16 mouse cellular contexts compared by ENCODE assay signal in genomic region chr12:117806007-117806451, GRCm38 (mm10). TPM values are rescaled to one million over a fixed set of nuclear protein-coding genes. Genes with fewer than 3 reads are reported as not detected.
A peak's percentile ranks its signal among the peaks of the same experiment; 100 is the strongest.
DNase-seq lines count a peak whose midpoint lies in the region; ATAC-seq and TF ChIP-seq lines count a peak whose summit lies in the region.
"Had no signal": no experiment of that assay in that cellular context is flagged by ENCODE, and none has a peak within 500 bp of the region (broad histone marks: within the 10 kb centered on the region; RNA-seq: fewer than 3 reads in every experiment).

No protein-coding gene starts in this region.

- H3K9ac ChIP-seq in forebrain, embryonic 15.5 days (replicated peaks) = 0 out of 2 replicates have a peak overlapping the region, but pooled peaks have one; percentile 3
- no peak overlapping the region for H3K9ac ChIP-seq in midbrain, postnatal 0 days (replicated peaks; ENCODE audit: low read length, poor library complexity, severe bottlenecking)
- H3K9ac ChIP-seq: lung, embryonic 15.5 days had no signal

- DNase-seq in embryo, embryonic 10 days (ENCODE audit: low spot score) = peak; percentile 48
- no peak for DNase-seq in embryo, embryonic 9.5 days (ENCODE audit: extremely low spot score)
- peak; percentile 71 for DNase-seq in Muller cell, postnatal 12 days (ENCODE audit: inconsistent ontology term)
- peak; percentile 40 for DNase-seq in midbrain, postnatal 0 days (ENCODE audit: low spot score)
- DNase-seq in heart, postnatal 10 days = no peak
- no peak for DNase-seq in heart, adult 18-20 months
- DNase-seq: adrenal gland, adult 2 months; cerebellum, adult 18-20 months; gastrocnemius, postnatal 36 days; heart, postnatal 14 days; right cerebral cortex, postnatal 4 days had no signal

- intact Hi-C loops in heart, postnatal 10 days (cut with DNase I) = no loop called here

- H3K27me3 ChIP-seq in forebrain, embryonic 15.5 days = peaks cover 8% of the 10 kb centered on the region; the same call in 1 of the 2 replicates
- 0 out of 2 replicates have a peak, but pooled peaks cover 3% of the 10 kb centered on the region for H3K27me3 ChIP-seq in midbrain, postnatal 0 days (ENCODE audit: insufficient read depth, low read length)

- peak overlapping the region; percentile 8; the same call in 1 of the 2 replicates for H3K4me3 ChIP-seq in forebrain, embryonic 15.5 days
- peak overlapping the region; percentile 12; the same call in 1 of the 2 replicates for H3K4me3 ChIP-seq in midbrain, postnatal 0 days (ENCODE audit: low read depth, low read length)
- H3K4me3 ChIP-seq: lung, embryonic 15.5 days; myocyte had no signal

- no peak for TF ChIP-seq CTCF in midbrain, postnatal 0 days (IDR thresholded peaks at IDR 0.05)

- H3K4me2 ChIP-seq in forebrain, embryonic 15.5 days (replicated peaks) = peak overlapping the region; percentile 35
- H3K4me2 ChIP-seq in midbrain, postnatal 0 days (ENCODE audit: low read depth, low read length, poor library complexity, severe bottlenecking) = peak overlapping the region; percentile 37
- H3K4me2 ChIP-seq: lung, embryonic 15.5 days had no signal

- 4% methylated on average over 12 of the region's 12 CpGs for WGBS in forebrain, embryonic 15.5 days
- WGBS in midbrain, postnatal 0 days = 26% methylated on average over 12 of the region's 12 CpGs

- H3K4me1 ChIP-seq in forebrain, embryonic 15.5 days = peaks cover 47% of the 10 kb centered on the region
- peaks cover 3% of the 10 kb centered on the region; the same call in 1 of the 2 replicates for H3K4me1 ChIP-seq in midbrain, postnatal 0 days (ENCODE audit: insufficient read depth, low read length)

- no peaks in the 10 kb centered on the region for H3K36me3 ChIP-seq in forebrain, embryonic 15.5 days
- no peaks in the 10 kb centered on the region for H3K36me3 ChIP-seq in midbrain, postnatal 0 days (ENCODE audit: insufficient read depth, low read length)
- H3K36me3 ChIP-seq: lung, embryonic 15.5 days had no signal

- peak; percentile 64 for ATAC-seq in forebrain, embryonic 15.5 days (replicated peaks)
- no peak for ATAC-seq in midbrain, postnatal 0 days (ENCODE audit: low FRiP score)
- ATAC-seq in CD4-positive, CD25-positive, alpha-beta regulatory T cell, adult 4 months = no peak

- no peaks in the 10 kb centered on the region for H3K9me3 ChIP-seq in forebrain, embryonic 15.5 days
- H3K9me3 ChIP-seq in midbrain, postnatal 0 days (ENCODE audit: low read length) = no peaks in the 10 kb centered on the region
- H3K9me3 ChIP-seq: lung, embryonic 15.5 days had no signal

- H3K27ac ChIP-seq in forebrain, embryonic 15.5 days (replicated peaks) = peak overlapping the region; percentile 12; the same call in 1 of the 2 replicates
- H3K27ac ChIP-seq in midbrain, postnatal 0 days (ENCODE audit: low read depth, low read length) = no peak overlapping the region
- H3K27ac ChIP-seq: kidney, postnatal 0 days; lung, embryonic 15.5 days had no signal

RNA-seq across cellular contexts. Expression of gene Cdca7l, which starts 1.9 kb away (rescaled TPM):
- 11.6 and 13.9 TPM in 2 replicates for polyA plus RNA-seq in forebrain, embryonic 15.5 days (2015; fragmentation: Nextera tagmentation; extraction: Ambion mirVana)
- 1.3 and 2.5 TPM in 2 replicates for total RNA-seq in midbrain, postnatal 0 days (2014; rRNA removed)
- polyA plus RNA-seq in midbrain, postnatal 0 days (2015; fragmentation: Nextera tagmentation; extraction: Ambion mirVana) = 1.8 and 2.2 TPM in 2 replicates
- total RNA-seq in heart, postnatal 10 days (2021) = 1 to 10 TPM; 2.1 to 2.2 TPM
- under 1 TPM; 0.22 to 0.33 TPM for total RNA-seq in heart, adult 18-20 months (2021)
- 10 to 100 TPM; 32.9 to 35.5 TPM for polyA plus RNA-seq in CD4-positive, CD25-positive, alpha-beta regulatory T cell, adult 4 months (2017; shearing (Covaris generic))

Comparison
In these comparisons a context has a peak if more than half of its experiments do, and no peak if none do; other contexts are left out.
1. DNase-seq: peak in embryo, embryonic 10 days (single experiment), Muller cell, postnatal 12 days (single experiment) and midbrain, postnatal 0 days (single experiment); none in embryo, embryonic 9.5 days (single experiment), heart, postnatal 10 days (0 of 2) and heart, adult 18-20 months (0 of 2).